Mouse (Mus musculus) MEL (cell line): ENCODE results near the gene Spats2. TPM values are rescaled to one million over a fixed set of nuclear protein-coding genes. Genes with fewer than 3 reads are reported as not detected.
"Not testable (repeated sequence)": the region's sequence is repeated elsewhere in the genome, so short reads cannot be mapped to it uniquely, and the experiment has no call there.

ENCODE experiments used
- DNase-seq: peaks from one replicate; pipeline ENCODE4 v3.0.0; 2011; ENCODE audit warnings: low read depth, low spot score
- H3K27ac ChIP-seq: 2 replicates; pipeline ENCODE4 v1.5.1; 2012; ENCODE audit warnings: low read depth, mild to moderate bottlenecking, control low read depth, low read length, moderate library complexity; ENCODE audit not compliant: control insufficient read depth
- H3K27me3 ChIP-seq, 2 experiments: fragments of 150-350 bp in 1 of 2; sonication (generic) in 1 of 2; 2 replicates each; pipeline ENCODE4 v1.6.1; 2012; ENCODE audit warnings: low read length in 2 of 2, mild to moderate bottlenecking in 2 of 2, improper control_type of control experiment in 1 of 2, moderate library complexity in 1 of 2; ENCODE audit not compliant: insufficient read depth in 2 of 2, control insufficient read depth in 1 of 2
- H3K36me3 ChIP-seq, 2 experiments: 2 replicates each; pipeline ENCODE4 v1.6.1; 2012 to 2014; ENCODE audit warnings: low read length in 2 of 2, improper control_type of control experiment in 1 of 2, inconsistent platforms in 1 of 2, mild to moderate bottlenecking in 1 of 2; ENCODE audit not compliant: insufficient read depth in 2 of 2, control insufficient read depth in 1 of 2
- H3K4me1 ChIP-seq, 2 experiments: fragments of 150-350 bp in 1 of 2; sonication (generic) in 1 of 2; 2 replicates each; pipeline ENCODE4 v1.6.1; 2012; ENCODE audit warnings: low read length in 2 of 2, improper control_type of control experiment in 1 of 2, mild to moderate bottlenecking in 1 of 2; ENCODE audit not compliant: insufficient read depth in 2 of 2, control insufficient read depth in 1 of 2
- H3K4me3 ChIP-seq, 2 experiments: fragments of 150-350 bp in 1 of 2; sonication (generic) in 1 of 2; 2 replicates each; pipeline ENCODE4 v1.5.1; 2012; ENCODE audit warnings: low read depth in 2 of 2, low read length in 2 of 2, mild to moderate bottlenecking in 2 of 2, moderate library complexity in 2 of 2, control low read depth in 1 of 2, improper control_type of control experiment in 1 of 2; ENCODE audit not compliant: control insufficient read depth in 1 of 2, insufficient read depth in 1 of 2
- H3K79me2 ChIP-seq: 2 replicates; pipeline ENCODE4 v1.6.1; 2012; ENCODE audit warnings: mild to moderate bottlenecking, low read length, moderate library complexity; ENCODE audit not compliant: control insufficient read depth, poor library complexity, insufficient read depth
- H3K9ac ChIP-seq: 2 replicates; pipeline ENCODE4 v1.6.1; 2012; ENCODE audit warnings: low read depth, mild to moderate bottlenecking, control low read depth, low read length, moderate library complexity; ENCODE audit not compliant: control insufficient read depth, poor library complexity, severe bottlenecking
- H3K9me3 ChIP-seq: fragments of 150-350 bp; sonication (generic); replicated peaks from 2 replicates; pipeline ENCODE4 v1.6.1; 2012; ENCODE audit warnings: mild to moderate bottlenecking, low read length, improper control_type of control experiment, moderate library complexity; ENCODE audit not compliant: insufficient read depth
- E2F4 ChIP-seq: IDR thresholded peaks from 2 replicates; pipeline ENCODE4 v1.6.1; 2011; ENCODE audit warnings: low read depth, low read length, improper control_type of control experiment, borderline replicate concordance
- GATA1 ChIP-seq: IDR thresholded peaks from 2 replicates; pipeline ENCODE4 v1.6.1; 2011; ENCODE audit warnings: low read depth, low read length, improper control_type of control experiment
- MAFK ChIP-seq: IDR thresholded peaks from 2 replicates; pipeline ENCODE4 v1.6.1; 2011; ENCODE audit warnings: low read depth, mild to moderate bottlenecking, low read length, improper control_type of control experiment, borderline replicate concordance
- MAZ ChIP-seq: IDR thresholded peaks from 2 replicates; pipeline ENCODE4 v1.6.1; 2012; ENCODE audit warnings: low read depth, mild to moderate bottlenecking, inconsistent platforms, low read length, improper control_type of control experiment
- MEF2A ChIP-seq: IDR thresholded peaks from 2 replicates; pipeline ENCODE4 v1.6.1; 2014; ENCODE audit warnings: low read depth, mild to moderate bottlenecking, inconsistent platforms, low read length, improper control_type of control experiment; ENCODE audit not compliant: poor library complexity, insufficient replicate concordance, severe bottlenecking; ENCODE audit errors: extremely low read depth
- MYC ChIP-seq: IDR thresholded peaks from 2 replicates; pipeline ENCODE4 v1.6.1; 2011; ENCODE audit warnings: low read depth, mild to moderate bottlenecking, low read length, improper control_type of control experiment, moderate library complexity
- POLR2A ChIP-seq, 2 experiments: IDR thresholded peaks; 2 replicates each; pipeline ENCODE4 v1.6.1; 2011 to 2012; ENCODE audit warnings: low read length in 2 of 2, mild to moderate bottlenecking in 2 of 2, control low read depth in 1 of 2, improper control_type of control experiment in 1 of 2, low read depth in 1 of 2, moderate library complexity in 1 of 2; ENCODE audit not compliant: control insufficient read depth in 1 of 2, insufficient read depth in 1 of 2, poor library complexity in 1 of 2
- RAD21 ChIP-seq: IDR thresholded peaks from 2 replicates; pipeline ENCODE4 v1.6.1; 2011; ENCODE audit warnings: mild to moderate bottlenecking, low read depth, low read length, improper control_type of control experiment
- RCOR1 ChIP-seq: IDR thresholded peaks from 2 replicates; pipeline ENCODE4 v1.6.1; 2012; ENCODE audit warnings: low read depth, mild to moderate bottlenecking, inconsistent platforms, low read length, improper control_type of control experiment
- SIN3A ChIP-seq: IDR thresholded peaks from 2 replicates; pipeline ENCODE4 v1.6.1; 2012; ENCODE audit warnings: low read length, improper control_type of control experiment, inconsistent platforms
- TAL1 ChIP-seq: IDR thresholded peaks from 2 replicates; pipeline ENCODE4 v1.6.1; 2012; ENCODE audit warnings: mild to moderate bottlenecking, inconsistent platforms, low read length, moderate library complexity, mixed read lengths
- TBP ChIP-seq: IDR thresholded peaks from 2 replicates; pipeline ENCODE4 v1.8.0; 2011; ENCODE audit warnings: low read depth, low read length, improper control_type of control experiment
- TCF12 ChIP-seq: IDR thresholded peaks from 2 replicates; pipeline ENCODE4 v1.6.1; 2014; ENCODE audit warnings: low read depth, mild to moderate bottlenecking, inconsistent platforms, low read length, improper control_type of control experiment, moderate library complexity
- UBTF ChIP-seq: IDR thresholded peaks from 2 replicates; pipeline ENCODE4 v1.6.1; 2012; ENCODE audit warnings: low read depth, mild to moderate bottlenecking, inconsistent platforms, low read length, improper control_type of control experiment, moderate library complexity, borderline replicate concordance; ENCODE audit not compliant: insufficient read depth
- ZC3H11A ChIP-seq: IDR thresholded peaks from 2 replicates; pipeline ENCODE4 v1.6.1; 2012; ENCODE audit warnings: low read depth, mild to moderate bottlenecking, inconsistent platforms, low read length, improper control_type of control experiment
- ZMIZ1 ChIP-seq: IDR thresholded peaks from 2 replicates; pipeline ENCODE4 v1.6.1; 2012; ENCODE audit warnings: low read depth, mild to moderate bottlenecking, inconsistent platforms, low read length, improper control_type of control experiment, moderate library complexity
- polyA plus RNA-seq, 2 experiments: library from polyadenylated mRNA; stranded (reverse) in 1 of 2; unstranded in 1 of 2; fragments of >175 nt in 1 of 2; fragments of >200 nt in 1 of 2; gene quantifications; 2 replicates each; pipeline versions ENCODE4 v1.2.1 to v1.2.4; 2012; ENCODE audit warnings: low replicate concordance in 2 of 2, low read depth in 1 of 2; ENCODE audit not compliant: insufficient read length in 2 of 2, insufficient read depth in 1 of 2, missing spikeins in 1 of 2
- total RNA-seq: library from RNA; depleted of rRNA; stranded (reverse); fragments of 300-350 nt; gene quantifications from 2 replicates; pipeline ENCODE4 v1.2.3, GENCODE M21; 2012

Gene Spats2
- total and polyA plus RNA-seq, 3 experiments: 8.2 to 24.5 TPM; not detected in 1

DNA sequence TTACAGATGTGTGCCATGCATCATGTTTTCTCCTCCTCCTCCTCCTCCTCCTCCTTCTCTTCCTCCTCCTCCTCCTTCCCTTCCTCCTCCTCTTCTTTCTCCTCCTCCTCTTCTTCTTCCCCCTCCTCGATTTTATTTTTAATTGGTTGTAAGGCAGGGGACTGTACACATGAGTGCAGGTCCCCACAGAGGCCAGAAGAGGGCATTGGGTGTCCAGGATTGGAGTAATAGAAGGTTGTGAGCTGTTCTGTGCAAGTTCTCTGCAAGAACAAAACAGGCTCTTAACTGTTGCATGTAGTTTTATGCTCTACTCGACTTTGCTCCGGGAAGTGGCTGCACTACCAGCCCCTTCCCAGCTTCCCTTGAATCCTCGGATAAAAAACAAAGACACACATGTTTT is 114.4 kb downstream of the Spats2 start (continued):
- TF ChIP-seq SIN3A (no peak), POLR2A (IDR thresholded peaks at IDR 0.05; ENCODE audit: control insufficient read depth in 1 of 2, insufficient read depth in 1 of 2, low read depth in 1 of 2, low read length in 2 of 2, poor library complexity in 1 of 2) (no peak)
- TF ChIP-seq, all 39 proteins: peak for 4

DNA sequence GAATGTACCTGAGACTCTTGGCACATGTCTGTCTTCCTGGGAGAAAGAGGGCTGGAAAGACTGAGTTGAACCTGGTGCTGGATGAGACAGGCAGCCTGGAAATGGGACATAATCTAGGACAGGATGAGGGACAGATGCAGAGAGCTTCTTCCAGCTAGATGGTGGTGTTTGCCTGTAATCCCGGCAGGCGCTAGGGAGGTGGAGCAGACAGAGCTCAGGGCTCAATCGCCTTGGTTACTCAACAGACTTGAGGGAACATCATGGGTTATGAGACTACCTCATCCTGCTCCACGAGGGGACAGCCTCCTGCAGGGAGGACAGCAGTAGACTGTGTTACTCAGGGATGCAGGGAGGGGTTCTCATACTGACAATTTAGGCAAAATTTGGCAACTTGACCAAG is 115.5 kb downstream of the Spats2 start:
- Histone ChIP-seq H3K9me3 (no peaks in the 10 kb centered on the region), H3K27ac (no peak overlapping the region), H3K4me3 (no peak overlapping the region), H3K4me1 (no peaks in the 10 kb centered on the region), H3K27me3 (no peaks in the 10 kb centered on the region), H3K9ac (no peak overlapping the region), H3K36me3 (no peaks in the 10 kb centered on the region; a peak in 2 of 4 replicates), H3K79me2 (no peaks in the 10 kb centered on the region)
- no peak for DNase-seq
- TF ChIP-seq TCF12 (no peak), TBP (no peak), RCOR1 (no peak), MAZ (no peak), ZMIZ1 (no peak), MYC (no peak), ZC3H11A (no peak), MAFK (no peak), E2F4 (no peak), RAD21 (no peak), UBTF (no peak), MEF2A (no peak)

DNA sequence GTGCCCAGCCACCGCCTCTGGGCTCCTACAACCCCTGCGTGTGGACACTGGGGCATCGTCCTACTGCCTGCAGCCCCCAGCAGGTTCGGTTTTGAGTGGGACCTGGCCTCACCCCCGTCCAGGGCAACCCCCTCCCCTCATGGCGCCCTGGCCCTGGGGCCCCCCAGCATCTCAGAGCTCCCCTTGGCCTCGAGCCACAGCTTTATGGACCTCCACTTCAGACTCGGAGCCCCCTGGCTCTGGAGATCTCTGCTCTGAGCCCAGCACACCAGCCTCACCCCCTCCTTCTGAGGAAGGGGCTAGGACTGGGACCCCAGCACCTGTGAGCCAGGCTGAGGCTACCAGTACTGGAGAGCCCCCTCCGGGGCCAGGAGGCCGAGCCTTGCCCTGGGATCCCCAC is 116.3 kb downstream of the Spats2 start:
- Histone ChIP-seq H3K4me1 (no peaks in the 10 kb centered on the region), H3K27me3 (no peaks in the 10 kb centered on the region), H3K27ac (no peak overlapping the region), H3K9me3 (no peaks in the 10 kb centered on the region), H3K4me3 (no peak overlapping the region)
- TF ChIP-seq GATA1 (no peak), MYC (no peak), TAL1 (no peak)
- TF ChIP-seq, all 39 proteins: peak for 0
- H3K36me3 ChIP-seq: no peaks in the 10 kb centered on the region; a peak in 2 of 4 replicates
- H3K79me2 ChIP-seq: no peaks in the 10 kb centered on the region
- no peak for DNase-seq
- no peak overlapping the region for H3K9ac ChIP-seq

DNA sequence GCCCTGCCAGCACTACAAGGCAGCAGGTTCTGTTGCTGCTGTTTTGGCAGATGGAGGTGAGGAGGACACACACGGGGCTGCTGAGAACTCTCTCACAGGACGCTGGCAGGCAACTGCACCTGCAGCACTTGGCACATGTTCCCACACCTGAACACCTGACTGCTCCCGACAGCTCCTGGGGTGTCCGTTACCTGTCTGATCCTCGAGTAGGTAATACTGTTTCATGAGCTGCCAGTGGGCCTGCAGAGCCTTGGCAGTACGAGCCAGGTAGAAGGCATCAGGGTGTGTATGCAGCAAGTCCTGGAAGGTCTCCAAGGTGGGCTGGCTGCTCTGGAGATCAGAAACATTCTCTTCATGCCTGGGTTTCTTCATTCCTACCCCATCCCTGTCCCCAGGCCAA is 121.0 kb downstream of the Spats2 start:
- not testable (repeated sequence) for H3K27me3 ChIP-seq, H3K9ac ChIP-seq, H3K79me2 ChIP-seq, H3K27ac ChIP-seq, H3K36me3 ChIP-seq, H3K9me3 ChIP-seq, DNase-seq, H3K4me3 ChIP-seq, H3K4me1 ChIP-seq
